Mouse (Mus musculus): ENCODE measurements at regions not wholly inside any gene's neighbourhood (a gene's known extent, or its start where the extent isn't known, plus 50 kb on each side); places are given as distances from the start of the nearest gene placed in this dataset.

- DNase-seq (ENCODE audit: low spot score in 2 of 2), result no peak
These were observed 145.8 kb upstream of the Rad23b start for GRCm38 (mm10) chr4:55203731-55204710.

- no peak for DNase-seq (ENCODE audit: low spot score in 2 of 2)
These were observed 143.6 kb upstream of the Rad23b start for GRCm38 (mm10) chr4:55206226-55206625.

- no peak for DNase-seq (ENCODE audit: low spot score in 2 of 2)
These were observed 142.0 kb upstream of the Rad23b start for GRCm38 (mm10) chr4:55207749-55208385.

- peak in 1 of 2 experiments; percentile 17 for DNase-seq (ENCODE audit: low spot score in 2 of 2)
These were observed 141.2 kb upstream of the Rad23b start for GRCm38 (mm10) chr4:55208386-55209345.

- DNase-seq (ENCODE audit: low spot score in 2 of 2), result no peak
These were observed 134.2 kb upstream of the Rad23b start for GRCm38 (mm10) chr4:55215425-55216174.

- DNase-seq (ENCODE audit: low spot score in 2 of 2), result no peak
These were observed 133.7 kb upstream of the Rad23b start for GRCm38 (mm10) chr4:55216175-55216545.

GRCm38 (mm10) chr4:55225766-55226165 lies 124.1 kb upstream of the Rad23b start:
- no peak for DNase-seq (ENCODE audit: low spot score in 2 of 2)

GRCm38 (mm10) chr4:55227394-55227793 lies 122.4 kb upstream of the Rad23b start:
- no peak for DNase-seq (ENCODE audit: low spot score in 2 of 2)

GRCm38 (mm10) chr4:55231522-55231921 lies 118.3 kb upstream of the Rad23b start:
- no peak for DNase-seq (ENCODE audit: low spot score in 2 of 2)

GRCm38 (mm10) chr4:55237856-55238255 lies 112.0 kb upstream of the Rad23b start:
- DNase-seq (ENCODE audit: low spot score in 2 of 2), result no peak

- peak; percentile 33 to 74 for DNase-seq (ENCODE audit: low spot score in 2 of 2)
These were observed 109.4 kb upstream of the Rad23b start for GRCm38 (mm10) chr4:55240450-55240849.

GRCm38 (mm10) chr4:55242331-55242730 lies 107.5 kb upstream of the Rad23b start:
- no peak for DNase-seq (ENCODE audit: low spot score in 2 of 2)

GRCm38 (mm10) chr4:55243091-55244058 lies 106.5 kb upstream of the Rad23b start:
- DNase-seq (ENCODE audit: low spot score in 2 of 2), result no peak

GRCm38 (mm10) chr4:55245789-55246188 lies 104.1 kb upstream of the Rad23b start:
- DNase-seq (ENCODE audit: low spot score in 2 of 2), result no peak

GRCm38 (mm10) chr4:55250334-55250733 lies 99.5 kb upstream of the Rad23b start:
- no peak for DNase-seq (ENCODE audit: low spot score in 2 of 2)

- no peak for DNase-seq (ENCODE audit: low spot score in 2 of 2)
These were observed 98.3 kb upstream of the Rad23b start for GRCm38 (mm10) chr4:55251546-55251945.

GRCm38 (mm10) chr4:55253769-55254168 lies 96.1 kb upstream of the Rad23b start:
- no peak for DNase-seq (ENCODE audit: low spot score in 2 of 2)

- DNase-seq (ENCODE audit: low spot score in 2 of 2), result no peak
These were observed 77.7 kb upstream of the Rad23b start for GRCm38 (mm10) chr4:55271965-55272630.

- no peak for DNase-seq (ENCODE audit: low spot score in 2 of 2)
These were observed 73.4 kb upstream of the Rad23b start for GRCm38 (mm10) chr4:55276300-55276952.

All from frontal cortex, postnatal 14 days (tissue).